Mouse (Mus musculus): ENCODE measurements around the gene Kat5.

Gene Kat5

GRCm38 (mm10) chr19:5609547-5610404 lies at the start of gene Kat5:
Gene Kat5 (minus strand): TSS chr19:5610237.
- DNase-seq: peak; percentile 95

GRCm38 (mm10) chr19:5654720-5655298 lies 44.8 kb upstream of the Kat5 start:
- DNase-seq: no peak

- no peak for DNase-seq
Measured at GRCm38 (mm10) chr19:5653969-5654719, 44.1 kb upstream of the Kat5 start.

- DNase-seq: no peak
Measured at GRCm38 (mm10) chr19:5652570-5652969, 42.5 kb upstream of the Kat5 start.

GRCm38 (mm10) chr19:5651502-5652274 lies 41.7 kb upstream of the Kat5 start:
- no peak for DNase-seq

GRCm38 (mm10) chr19:5649298-5649741 lies 39.3 kb upstream of the Kat5 start:
- DNase-seq: no peak

- peak; percentile 67 for DNase-seq
Measured at GRCm38 (mm10) chr19:5648401-5649297, 38.6 kb upstream of the Kat5 start.

- DNase-seq: no peak
Measured at GRCm38 (mm10) chr19:5647791-5648190, 37.8 kb upstream of the Kat5 start.

GRCm38 (mm10) chr19:5646731-5647330 lies 36.8 kb upstream of the Kat5 start:
- no peak for DNase-seq

- DNase-seq: no peak
Measured at GRCm38 (mm10) chr19:5645280-5645679, 35.2 kb upstream of the Kat5 start.

GRCm38 (mm10) chr19:5641641-5642040 lies 31.6 kb upstream of the Kat5 start:
- DNase-seq: no peak

GRCm38 (mm10) chr19:5641021-5641420 lies 31.0 kb upstream of the Kat5 start:
- DNase-seq: no peak

GRCm38 (mm10) chr19:5640339-5640738 lies 30.3 kb upstream of the Kat5 start:
- no peak for DNase-seq

- no peak for DNase-seq
Measured at GRCm38 (mm10) chr19:5638416-5639005, 28.5 kb upstream of the Kat5 start.

- peak; percentile 96 for DNase-seq
Measured at GRCm38 (mm10) chr19:5637069-5638047, 27.3 kb upstream of the Kat5 start, which contains the start of gene Rela. Gene Rela (plus strand): TSS chr19:5637483.

- DNase-seq: no peak
Measured at GRCm38 (mm10) chr19:5636571-5637041, 26.6 kb upstream of the Kat5 start.

GRCm38 (mm10) chr19:5636036-5636570 lies 26.1 kb upstream of the Kat5 start:
- DNase-seq: no peak

- no peak for DNase-seq
Measured at GRCm38 (mm10) chr19:5632120-5632519, 22.1 kb upstream of the Kat5 start.

- DNase-seq: no peak
Measured at GRCm38 (mm10) chr19:5629907-5630306, 19.9 kb upstream of the Kat5 start.
